Mouse (Mus musculus) liver, embryonic 16.5 days (tissue): Measurements from ENCODE around the gene Ecm1. TPM values are rescaled to one million over a fixed set of nuclear protein-coding genes. Genes with fewer than 3 reads are reported as not detected.

Source experiments
- microRNA-seq: library from miRNA; unstranded; fragments of <30 nt; microRNA quantifications from one replicate; pipeline ENCODE4, GENCODE M21; 2016
- polyA plus RNA-seq: library from polyadenylated mRNA; unstranded; fragments of >200 nt; fragmentation: Nextera tagmentation; extraction: Ambion mirVana; gene quantifications from 2 replicates; pipeline ENCODE4 v1.2.1, GENCODE M21; 2015

Gene Ecm1
- polyA plus RNA-seq, 1 experiment from 2014 or later, result 26.7 TPM

Small RNAs within 50 kb of the gene (microRNA-seq; reads per million reads assigned to microRNA genes)
- gene Mir7014, result not detected

Other genes starting within 250 kb of the Ecm1 start
- 1.0 and 1.3 TPM in 2 replicates for gene Ctsk, start 240.3 kb downstream of the Ecm1 start, polyA plus RNA-seq
- gene Ctss, start 212.8 kb downstream of the Ecm1 start, polyA plus RNA-seq, result 38.4 and 38.5 TPM in 2 replicates
- gene Hormad1, start 179.9 kb downstream of the Ecm1 start, polyA plus RNA-seq, result not detected in 2 replicates
- gene Golph3l, start 150.6 kb downstream of the Ecm1 start, polyA plus RNA-seq, result 31.4 and 33.2 TPM in 2 replicates
- gene Ensa, start 114.6 kb downstream of the Ecm1 start, polyA plus RNA-seq, result 32.8 and 33.4 TPM in 2 replicates
- 11.1 and 14.5 TPM in 2 replicates for gene Mcl1, start 80.8 kb downstream of the Ecm1 start, polyA plus RNA-seq
- 0.74 and 0.83 TPM in 2 replicates for gene Adamtsl4, start 51.7 kb downstream of the Ecm1 start, polyA plus RNA-seq
- gene Tars2, start 20.6 kb upstream of the Ecm1 start, polyA plus RNA-seq, result 33.0 and 33.9 TPM in 2 replicates
- gene Rprd2, start 79.3 kb upstream of the Ecm1 start, polyA plus RNA-seq, result 7.7 and 7.9 TPM in 2 replicates
- 23.1 and 23.7 TPM in 2 replicates for gene Prpf3, start 116.3 kb upstream of the Ecm1 start, polyA plus RNA-seq
- 156 and 178 TPM in 2 replicates for gene Mrps21, start 131.9 kb upstream of the Ecm1 start, polyA plus RNA-seq
- 0.78 and 1.1 TPM in 2 replicates for gene Ciart, start 142.7 kb upstream of the Ecm1 start, polyA plus RNA-seq
- 5.5 and 6.8 TPM in 2 replicates for gene BC028528, start 152.4 kb upstream of the Ecm1 start, polyA plus RNA-seq
- gene Aph1a, start 154.4 kb upstream of the Ecm1 start, polyA plus RNA-seq, result 10.9 and 12.6 TPM in 2 replicates
- gene Car14, start 165.1 kb upstream of the Ecm1 start, polyA plus RNA-seq, result 14.6 and 15.4 TPM in 2 replicates
- gene Anp32e, start 189.7 kb upstream of the Ecm1 start, polyA plus RNA-seq, result 118 and 125 TPM in 2 replicates